Mouse (Mus musculus): ENCODE data around the gene Wdfy2.

Wdfy2 gene

GRCm38 (mm10) chr14:62842976-62843375 is 5.5 kb downstream of the Wdfy2 start:
- DNase-seq (ENCODE audit: low spot score in 2 of 2) = no peak

GRCm38 (mm10) chr14:62844226-62844625 is 6.7 kb downstream of the Wdfy2 start:
- no peak for DNase-seq (ENCODE audit: low spot score in 2 of 2)

GRCm38 (mm10) chr14:62845011-62845840 is 7.7 kb downstream of the Wdfy2 start:
- DNase-seq (ENCODE audit: low spot score in 2 of 2) = no peak

GRCm38 (mm10) chr14:62850980-62851379 is 13.5 kb downstream of the Wdfy2 start:
- no peak for DNase-seq (ENCODE audit: low spot score in 2 of 2)

GRCm38 (mm10) chr14:62852840-62853239 is 15.4 kb downstream of the Wdfy2 start:
- no peak for DNase-seq (ENCODE audit: low spot score in 2 of 2)

- DNase-seq (ENCODE audit: low spot score in 2 of 2) = no peak
Measured at GRCm38 (mm10) chr14:62855077-62855835, 17.8 kb downstream of the Wdfy2 start.

- DNase-seq (ENCODE audit: low spot score in 2 of 2) = no peak
Measured at GRCm38 (mm10) chr14:62855863-62856262, 18.4 kb downstream of the Wdfy2 start.

- DNase-seq (ENCODE audit: low spot score in 2 of 2) = no peak
Measured at GRCm38 (mm10) chr14:62856490-62856889, 19.0 kb downstream of the Wdfy2 start.

GRCm38 (mm10) chr14:62857879-62858278 is 20.4 kb downstream of the Wdfy2 start:
- DNase-seq (ENCODE audit: low spot score in 2 of 2) = no peak

- DNase-seq (ENCODE audit: low spot score in 2 of 2) = no peak
Measured at GRCm38 (mm10) chr14:62858311-62858710, 20.8 kb downstream of the Wdfy2 start.

- DNase-seq (ENCODE audit: low spot score in 2 of 2) = no peak
Measured at GRCm38 (mm10) chr14:62862564-62862963, 25.1 kb downstream of the Wdfy2 start.

- no peak for DNase-seq (ENCODE audit: low spot score in 2 of 2)
Measured at GRCm38 (mm10) chr14:62864254-62864653, 26.8 kb downstream of the Wdfy2 start.

GRCm38 (mm10) chr14:62865405-62865804 is 27.9 kb downstream of the Wdfy2 start:
- DNase-seq (ENCODE audit: low spot score in 2 of 2) = no peak

GRCm38 (mm10) chr14:62867069-62867468 is 29.6 kb downstream of the Wdfy2 start:
- no peak for DNase-seq (ENCODE audit: low spot score in 2 of 2)

- DNase-seq (ENCODE audit: low spot score in 2 of 2) = no peak
Measured at GRCm38 (mm10) chr14:62867576-62867975, 30.1 kb downstream of the Wdfy2 start.

GRCm38 (mm10) chr14:62868254-62868653 is 30.8 kb downstream of the Wdfy2 start:
- no peak for DNase-seq (ENCODE audit: low spot score in 2 of 2)

GRCm38 (mm10) chr14:62870238-62870638 is 32.8 kb downstream of the Wdfy2 start:
- no peak for DNase-seq (ENCODE audit: low spot score in 2 of 2)

- DNase-seq (ENCODE audit: low spot score in 2 of 2) = no peak
Measured at GRCm38 (mm10) chr14:62871431-62871830, 34.0 kb downstream of the Wdfy2 start.

- no peak for DNase-seq (ENCODE audit: low spot score in 2 of 2)
Measured at GRCm38 (mm10) chr14:62871932-62872331, 34.5 kb downstream of the Wdfy2 start.

GRCm38 (mm10) chr14:62873820-62874219 is 36.3 kb downstream of the Wdfy2 start:
- no peak for DNase-seq (ENCODE audit: low spot score in 2 of 2)

- DNase-seq (ENCODE audit: low spot score in 2 of 2) = no peak
Measured at GRCm38 (mm10) chr14:62874348-62874747, 36.9 kb downstream of the Wdfy2 start.

GRCm38 (mm10) chr14:62878076-62878475 is 40.6 kb downstream of the Wdfy2 start:
- no peak for DNase-seq (ENCODE audit: low spot score in 2 of 2)

Measured in right cerebral cortex, postnatal 10 days (tissue).